Mouse (Mus musculus) midbrain, embryonic 11.5 days (tissue): ENCODE measurements around the gene Fam98c. TPM values are rescaled to one million over a fixed set of nuclear protein-coding genes. Genes with fewer than 3 reads are reported as not detected.
A peak's percentile ranks its signal among the peaks of the same experiment; 100 is the strongest.
"Not testable (repeated sequence)": the region's sequence is repeated elsewhere in the genome, so short reads cannot be mapped to it uniquely, and the experiment has no call there.

Source experiments
- ATAC-seq: fragments of 200-750 bp; cut with Nextera tagmentation; 2 replicates; pipeline ENCODE4 v1.8.0; 2017; ENCODE audit warnings: moderate TSS enrichment, moderate library complexity; ENCODE audit not compliant: low FRiP score
- DNase-seq: peaks from one replicate; pipeline ENCODE4 v3.0.0; 2015; ENCODE audit warnings: low spot score; ENCODE audit errors: missing footprints
- H3K27ac ChIP-seq: fragments of 300-500 bp; sonication (generic); 2 replicates; pipeline ENCODE4 v1.5.1; 2014; ENCODE audit warnings: low read depth, low read length
- H3K27me3 ChIP-seq: fragments of 300-500 bp; sonication (generic); 2 replicates; pipeline ENCODE4 v1.6.1; 2014; ENCODE audit warnings: mild to moderate bottlenecking, low read length, moderate library complexity, mixed read lengths; ENCODE audit not compliant: control insufficient read depth, insufficient read depth
- H3K36me3 ChIP-seq: fragments of 300-500 bp; sonication (generic); 2 replicates; pipeline ENCODE4 v1.6.1; 2014; ENCODE audit warnings: mild to moderate bottlenecking, low read length, moderate library complexity, mixed read lengths; ENCODE audit not compliant: control insufficient read depth, insufficient read depth
- H3K4me1 ChIP-seq: fragments of 300-500 bp; sonication (generic); 2 replicates; pipeline ENCODE4 v1.6.1; 2014; ENCODE audit warnings: low read length; ENCODE audit not compliant: control insufficient read depth, insufficient read depth
- H3K4me2 ChIP-seq: fragments of 300-500 bp; sonication (generic); 2 replicates; pipeline ENCODE4 v1.6.1; 2014; ENCODE audit warnings: mild to moderate bottlenecking, moderate library complexity
- H3K4me3 ChIP-seq: fragments of 300-500 bp; sonication (generic); 2 replicates; pipeline ENCODE4 v1.5.1; 2014; ENCODE audit warnings: low read depth, low read length
- H3K9ac ChIP-seq: fragments of 300-500 bp; sonication (generic); 2 replicates; pipeline ENCODE4 v1.6.1; 2014; ENCODE audit warnings: low read length
- H3K9me3 ChIP-seq: fragments of 300-500 bp; sonication (generic); 2 replicates; pipeline ENCODE4 v1.6.1; 2016; ENCODE audit warnings: low read length; ENCODE audit not compliant: control insufficient read depth
- WGBS: fragments of 180-500 bp; shearing (Covaris S2); extraction: QIAGEN DNeasy Blood & Tissue Kit; methylation state at CpG from one replicate; pipeline ENCODE4 v1.1.7; 2014; 5-methylcytosine and 5-hydroxymethylcytosine counted together
- polyA plus RNA-seq: library from polyadenylated mRNA; unstranded; fragments of >200 nt; fragmentation: Nextera tagmentation; extraction: Ambion mirVana; gene quantifications from 2 replicates; pipeline ENCODE4 v1.2.1, GENCODE M21; 2014

Fam98c gene
- polyA plus RNA-seq, 1 experiment from 2014 or later: 14.8 TPM

- WGBS: 89% methylated on average over 4 of the region's 4 CpGs
- H3K27me3 ChIP-seq: no peaks in the 10 kb centered on the region
- H3K27ac ChIP-seq: no peak overlapping the region
These were observed 12.0 kb downstream of the Fam98c start for GRCm38 (mm10) chr7:29144006-29144405.

GRCm38 (mm10) chr7:29141416-29141815 lies 14.6 kb downstream of the Fam98c start:
- ATAC-seq: no peak
- Histone ChIP-seq H3K9ac (no peak overlapping the region), H3K4me3 (no peak overlapping the region), H3K36me3 (no peaks in the 10 kb centered on the region), H3K4me2 (no peak overlapping the region), H3K27me3 (no peaks in the 10 kb centered on the region), H3K9me3 (no peaks in the 10 kb centered on the region), H3K4me1 (no peaks in the 10 kb centered on the region), H3K27ac (no peak overlapping the region)
- no peak for DNase-seq
- WGBS: 86% methylated on average over 8 of the region's 8 CpGs

More at GRCm38 (mm10) chr7:29144006-29144405, 12.0 kb downstream of the Fam98c start:
- no peak overlapping the region for H3K9ac ChIP-seq
- no peak overlapping the region for H3K4me3 ChIP-seq
- H3K36me3 ChIP-seq: no peaks in the 10 kb centered on the region
- no peak for DNase-seq
- no peak for ATAC-seq
- no peaks in the 10 kb centered on the region for H3K4me1 ChIP-seq
- H3K9me3 ChIP-seq: no peaks in the 10 kb centered on the region
- H3K4me2 ChIP-seq: no peak overlapping the region

- not testable (repeated sequence) for H3K4me3 ChIP-seq, H3K36me3 ChIP-seq, H3K9ac ChIP-seq, H3K9me3 ChIP-seq, DNase-seq, H3K4me1 ChIP-seq, H3K27ac ChIP-seq, ATAC-seq, H3K27me3 ChIP-seq, H3K4me2 ChIP-seq
- 92% methylated on average over 3 of the region's 4 CpGs for WGBS
These were observed 16.8 kb downstream of the Fam98c start for GRCm38 (mm10) chr7:29139237-29139636.

- no peaks in the 10 kb centered on the region for H3K36me3 ChIP-seq
- H3K4me2 ChIP-seq: no peak overlapping the region
- H3K27me3 ChIP-seq: peaks cover 4% of the 10 kb centered on the region; the same call in 1 of the 2 replicates
- no peak overlapping the region for H3K27ac ChIP-seq
- H3K9ac ChIP-seq: no peak overlapping the region
- WGBS: 51% methylated on average over 16 of the region's 16 CpGs
- no peak overlapping the region for H3K4me3 ChIP-seq
- no peak for ATAC-seq
- DNase-seq: peak; percentile 26
- no peaks in the 10 kb centered on the region for H3K9me3 ChIP-seq
- peaks cover 6% of the 10 kb centered on the region; the same call in 1 of the 2 replicates for H3K4me1 ChIP-seq
These were observed 18.6 kb downstream of the Fam98c start for GRCm38 (mm10) chr7:29137429-29137828.

- peak within 1 kb of the TSS; percentile 33 for H3K9ac ChIP-seq
- under 1% methylated on average over 15 of the region's 20 CpGs for WGBS
- peaks cover 6% of the 10 kb centered on the region; the same call in 1 of the 2 replicates for H3K4me1 ChIP-seq
- H3K27ac ChIP-seq: no peak within 1 kb of the TSS
- no peak for ATAC-seq
- peak; percentile 88 for DNase-seq
- H3K36me3 ChIP-seq: no peaks in the 10 kb centered on the region
- peak within 1 kb of the TSS; percentile 42 for H3K4me2 ChIP-seq
- H3K9me3 ChIP-seq: no peaks in the 10 kb centered on the region
- H3K4me3 ChIP-seq: peak within 1 kb of the TSS; percentile 23
- H3K27me3 ChIP-seq: peaks cover 4% of the 10 kb centered on the region; the same call in 1 of the 2 replicates
These were observed 21.2 kb downstream of the Fam98c start, which contains the start of gene Rasgrp4 for GRCm38 (mm10) chr7:29134693-29135386. Gene Rasgrp4 (plus strand): TSS chr7:29134851.

GRCm38 (mm10) chr7:29134230-29134629 lies 21.8 kb downstream of the Fam98c start:
- Histone ChIP-seq H3K36me3 (no peaks in the 10 kb centered on the region), H3K4me1 (peaks cover 6% of the 10 kb centered on the region; the same call in 1 of the 2 replicates), H3K27me3 (peaks cover 4% of the 10 kb centered on the region; the same call in 1 of the 2 replicates), H3K9me3 (no peaks in the 10 kb centered on the region), H3K4me2 (peak overlapping the region; percentile 42), H3K4me3 (peak overlapping the region; percentile 23; the same call in 1 of the 2 replicates), H3K27ac (no peak overlapping the region), H3K9ac (peak overlapping the region; percentile 33; the same call in 1 of the 2 replicates)
- DNase-seq (no peak), ATAC-seq (no peak)
- 5% methylated on average over 3 of the region's 4 CpGs for WGBS

- Histone ChIP-seq H3K4me3 (no peak overlapping the region), H3K4me2 (no peak overlapping the region), H3K9me3 (no peaks in the 10 kb centered on the region), H3K27ac (no peak overlapping the region), H3K9ac (no peak overlapping the region), H3K4me1 (no peaks in the 10 kb centered on the region), H3K27me3 (no peaks in the 10 kb centered on the region), H3K36me3 (no peaks in the 10 kb centered on the region)
- no peak for ATAC-seq
- no peak for DNase-seq
- WGBS: 34% methylated on average over 2 of the region's 2 CpGs
These were observed 27.3 kb downstream of the Fam98c start for GRCm38 (mm10) chr7:29128725-29129124.

- DNase-seq (peak; percentile 92), ATAC-seq (no peak)
- no peaks in the 10 kb centered on the region for H3K4me1 ChIP-seq
- no peak overlapping the region for H3K9ac ChIP-seq
- no peaks in the 10 kb centered on the region for H3K36me3 ChIP-seq
- H3K27ac ChIP-seq: no peak overlapping the region
- no peak overlapping the region for H3K4me3 ChIP-seq
- H3K4me2 ChIP-seq: no peak overlapping the region
- WGBS: 34% methylated on average over 7 of the region's 7 CpGs
- no peaks in the 10 kb centered on the region for H3K9me3 ChIP-seq
- no peaks in the 10 kb centered on the region for H3K27me3 ChIP-seq
These were observed 29.7 kb downstream of the Fam98c start for GRCm38 (mm10) chr7:29126173-29126915.

GRCm38 (mm10) chr7:29124970-29125369 lies 31.1 kb downstream of the Fam98c start, which contains the start of gene Ryr1:
Gene Ryr1 (minus strand): TSS chr7:29125179.
- H3K27ac ChIP-seq: no peak within 1 kb of the TSS
- H3K27me3 ChIP-seq: no peaks in the 10 kb centered on the region
- under 1% methylated on average over 16 of the region's 16 CpGs for WGBS
- peak; percentile 90 for DNase-seq
- no peaks in the 10 kb centered on the region for H3K9me3 ChIP-seq
- ATAC-seq: peak; percentile 82
- H3K4me2 ChIP-seq: peak within 1 kb of the TSS; percentile 46
- H3K4me1 ChIP-seq: no peaks in the 10 kb centered on the region
- H3K9ac ChIP-seq: peak within 1 kb of the TSS; percentile 45
- H3K4me3 ChIP-seq: peak within 1 kb of the TSS; percentile 22
- no peaks in the 10 kb centered on the region for H3K36me3 ChIP-seq
